Mouse (Mus musculus) neural tube, embryonic 11.5 days (tissue): ENCODE measurements around the gene Trpm3. TPM values are rescaled to one million over a fixed set of nuclear protein-coding genes. Genes with fewer than 3 reads are reported as not detected.
A peak's percentile ranks its signal among the peaks of the same experiment; 100 is the strongest.

Experiments used
- ATAC-seq: fragments of 200-750 bp; cut with Nextera tagmentation; 2 replicates; pipeline ENCODE4 v1.8.0; 2017; ENCODE audit warnings: moderate number of reproducible peaks, mild to moderate bottlenecking, moderate TSS enrichment, moderate library complexity; ENCODE audit not compliant: insufficient read depth, low FRiP score, low TSS enrichment
- DNase-seq: peaks from one replicate; pipeline ENCODE4 v3.0.0-alpha.2; 2015; ENCODE audit warnings: low spot score
- H3K27ac ChIP-seq: fragments of 300-500 bp; sonication (generic); 2 replicates; pipeline ENCODE4 v1.5.1; 2014; ENCODE audit warnings: low read depth, mild to moderate bottlenecking, low read length
- H3K27me3 ChIP-seq: fragments of 300-500 bp; sonication (generic); 2 replicates; pipeline ENCODE4 v1.6.1; 2014; ENCODE audit warnings: mild to moderate bottlenecking, low read length, mixed read lengths; ENCODE audit not compliant: control insufficient read depth, insufficient read depth
- H3K36me3 ChIP-seq: fragments of 300-500 bp; sonication (generic); 2 replicates; pipeline ENCODE4 v1.6.1; 2014; ENCODE audit warnings: mild to moderate bottlenecking, low read length, moderate library complexity, mixed read lengths; ENCODE audit not compliant: control insufficient read depth, insufficient read depth
- H3K4me1 ChIP-seq: fragments of 300-500 bp; sonication (generic); 2 replicates; pipeline ENCODE4 v1.6.1; 2014; ENCODE audit warnings: low read length, mixed read lengths; ENCODE audit not compliant: control insufficient read depth, insufficient read depth
- H3K4me2 ChIP-seq: fragments of 300-500 bp; sonication (generic); 2 replicates; pipeline ENCODE4 v1.6.1; 2014; ENCODE audit warnings: low read depth, mild to moderate bottlenecking, moderate library complexity
- H3K4me3 ChIP-seq: fragments of 300-500 bp; sonication (generic); 2 replicates; pipeline ENCODE4 v1.5.1; 2014; ENCODE audit warnings: low read depth, low read length
- H3K9ac ChIP-seq: fragments of 300-500 bp; sonication (generic); 2 replicates; pipeline ENCODE4 v1.6.1; 2014; ENCODE audit warnings: mild to moderate bottlenecking, low read length
- H3K9me3 ChIP-seq: fragments of 300-500 bp; sonication (generic); 2 replicates; pipeline ENCODE4 v1.6.1; 2016; ENCODE audit warnings: low read length; ENCODE audit not compliant: control insufficient read depth
- WGBS: fragments of 180-500 bp; shearing (Covaris S2); extraction: QIAGEN DNeasy Blood & Tissue Kit; methylation state at CpG from one replicate; pipeline ENCODE4 v1.1.7; 2014; 5-methylcytosine and 5-hydroxymethylcytosine counted together
- polyA plus RNA-seq: library from polyadenylated mRNA; unstranded; fragments of >200 nt; fragmentation: Nextera tagmentation; extraction: Ambion mirVana; gene quantifications from 2 replicates; pipeline ENCODE4 v1.2.1, GENCODE M21; 2014

The Trpm3 gene
- polyA plus RNA-seq, 1 experiment from 2014 or later = 0.80 TPM

DNA sequence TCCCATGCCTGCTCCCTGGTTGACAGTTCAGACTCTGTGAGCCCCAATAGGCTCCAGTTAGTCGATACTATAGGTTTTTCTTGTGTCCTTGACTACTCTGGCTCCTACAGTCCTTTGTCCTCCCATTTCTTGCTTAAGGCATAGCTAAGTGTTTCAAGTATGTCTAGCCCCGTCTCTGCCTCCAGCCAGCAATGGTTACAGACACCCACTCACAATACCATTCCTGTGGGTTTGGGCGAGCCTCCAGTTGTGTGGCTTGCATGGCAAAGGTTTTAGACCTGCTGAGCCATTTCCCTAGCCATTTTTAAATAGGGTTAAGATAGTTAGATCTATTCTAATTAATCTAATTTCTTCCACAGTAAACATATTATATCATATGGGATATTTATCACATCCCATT is 145.8 kb downstream of the Trpm3 start:
- no peak for DNase-seq
- Histone ChIP-seq H3K4me2 (no peak overlapping the region), H3K9ac (no peak overlapping the region), H3K27me3 (no peaks in the 10 kb centered on the region), H3K27ac (no peak overlapping the region), H3K4me3 (no peak overlapping the region), H3K36me3 (no peaks in the 10 kb centered on the region), H3K9me3 (no peaks in the 10 kb centered on the region), H3K4me1 (no peaks in the 10 kb centered on the region)
- WGBS = 82% methylated on average over 3 of the region's 3 CpGs
- no peak for ATAC-seq

DNA sequence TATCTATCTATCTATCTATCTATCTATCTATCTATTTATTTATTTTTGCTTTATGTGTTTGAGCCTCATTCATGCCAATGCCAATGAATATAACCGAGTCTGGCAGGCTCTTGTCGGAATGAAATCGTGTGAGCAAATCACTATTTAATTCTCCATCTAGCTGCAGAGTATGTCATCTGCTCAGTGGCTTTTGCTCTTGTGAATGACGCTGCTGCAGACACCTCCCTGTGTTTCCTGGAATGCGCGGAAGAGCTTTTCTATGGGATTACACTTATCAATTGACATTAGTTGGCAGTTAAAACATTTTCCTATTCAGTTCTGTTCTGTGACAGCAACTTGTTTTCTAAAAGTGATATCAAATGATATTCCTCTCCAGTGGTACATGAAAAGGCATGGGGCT is 153.8 kb downstream of the Trpm3 start:
- Histone ChIP-seq H3K9ac (no peak overlapping the region), H3K4me1 (no peaks in the 10 kb centered on the region), H3K27ac (no peak overlapping the region), H3K4me3 (no peak overlapping the region), H3K27me3 (no peaks in the 10 kb centered on the region), H3K36me3 (no peaks in the 10 kb centered on the region), H3K9me3 (no peaks in the 10 kb centered on the region), H3K4me2 (no peak overlapping the region)
- ATAC-seq (no peak), DNase-seq (no peak)
- 89% methylated on average over 6 of the region's 6 CpGs for whole genome bisulfite sequencing

DNA sequence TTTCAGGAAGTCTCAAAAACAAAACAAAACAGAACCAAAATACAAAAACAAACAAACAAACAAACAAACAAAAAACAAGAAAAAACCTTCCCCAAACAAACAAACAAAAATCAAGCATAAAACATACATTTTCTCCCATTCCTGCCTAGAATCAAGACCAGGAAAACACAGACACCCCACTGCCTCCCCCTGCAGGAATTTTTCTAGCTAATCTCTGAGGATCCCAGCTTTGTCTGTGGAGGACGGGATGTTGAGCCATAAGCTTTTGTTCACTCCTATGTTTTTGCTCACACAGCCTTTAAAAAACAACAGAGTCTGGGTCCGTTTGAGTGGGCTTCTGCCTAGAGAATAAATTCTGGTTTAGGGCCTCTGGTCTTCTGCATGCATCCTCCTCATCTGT is 162.1 kb downstream of the Trpm3 start:
- H3K9me3 ChIP-seq = no peaks in the 10 kb centered on the region
- no peak overlapping the region for H3K4me3 ChIP-seq

DNA sequence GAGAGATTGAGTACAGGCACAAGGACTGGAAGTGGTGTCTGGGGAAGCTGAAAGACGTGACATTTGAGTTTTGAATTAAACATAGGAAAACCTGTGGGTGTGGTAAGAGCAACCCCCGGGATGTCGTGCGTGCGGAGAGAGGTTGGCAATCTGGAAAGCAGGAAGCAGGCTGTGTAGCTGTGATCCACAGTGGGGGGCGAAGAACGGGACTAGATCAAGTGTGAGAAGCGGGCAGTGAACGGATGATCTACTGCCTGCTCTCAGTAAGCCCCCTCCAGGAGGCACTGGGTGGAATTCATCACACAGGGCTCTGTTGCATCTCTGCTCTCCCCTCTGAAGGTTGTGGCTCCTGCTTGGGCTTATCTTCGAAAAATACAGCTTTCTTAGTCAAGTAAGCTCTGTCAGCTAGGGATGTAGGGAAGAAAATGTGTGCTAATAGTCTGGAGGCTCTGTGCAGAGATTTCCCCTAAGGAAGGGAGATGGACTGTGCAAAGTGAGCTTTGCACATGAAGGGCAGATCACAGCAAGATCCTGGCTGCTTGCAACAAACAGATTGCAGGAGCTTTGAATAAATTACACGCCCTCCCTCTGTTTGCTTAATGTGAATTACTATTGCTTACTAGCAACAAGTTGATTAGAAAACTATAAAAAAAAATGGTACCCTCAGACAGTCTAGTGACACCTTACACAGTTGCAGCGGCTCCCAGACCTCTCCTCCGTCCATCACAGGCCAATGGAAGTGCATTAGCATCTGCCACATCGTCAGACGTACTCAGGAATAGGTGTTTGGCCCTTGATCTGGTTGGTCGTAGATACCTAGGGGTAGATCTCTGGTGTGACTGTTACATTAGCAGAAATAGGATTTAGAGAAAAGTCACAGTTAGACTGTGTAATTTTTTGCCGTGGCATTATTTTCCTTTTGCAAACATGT is 164.4 kb downstream of the Trpm3 start:
- H3K9ac ChIP-seq = no peak overlapping the region
- no peak overlapping the region for H3K27ac ChIP-seq
- peak; percentile 52; the same call in 1 of the 2 replicates for ATAC-seq
- no peaks in the 10 kb centered on the region for H3K36me3 ChIP-seq
- H3K4me1 ChIP-seq = peaks cover 8% of the 10 kb centered on the region; the same call in 1 of the 2 replicates
- no peak overlapping the region for H3K4me2 ChIP-seq
- no peaks in the 10 kb centered on the region for H3K9me3 ChIP-seq
- H3K4me3 ChIP-seq = no peak overlapping the region
- WGBS = 23% methylated on average over 17 of the region's 17 CpGs
- no peaks in the 10 kb centered on the region for H3K27me3 ChIP-seq
- peak; percentile 16 for DNase-seq

More for the DNA sequence above, 162.1 kb downstream of the Trpm3 start:
- Histone ChIP-seq H3K4me2 (no peak overlapping the region), H3K36me3 (no peaks in the 10 kb centered on the region), H3K9ac (no peak overlapping the region), H3K27me3 (no peaks in the 10 kb centered on the region), H3K27ac (no peak overlapping the region), H3K4me1 (peaks cover 8% of the 10 kb centered on the region; the same call in 1 of the 2 replicates)
- 66% methylated on average over 2 of the region's 2 CpGs for WGBS
- no peak for DNase-seq
- no peak for ATAC-seq

DNA sequence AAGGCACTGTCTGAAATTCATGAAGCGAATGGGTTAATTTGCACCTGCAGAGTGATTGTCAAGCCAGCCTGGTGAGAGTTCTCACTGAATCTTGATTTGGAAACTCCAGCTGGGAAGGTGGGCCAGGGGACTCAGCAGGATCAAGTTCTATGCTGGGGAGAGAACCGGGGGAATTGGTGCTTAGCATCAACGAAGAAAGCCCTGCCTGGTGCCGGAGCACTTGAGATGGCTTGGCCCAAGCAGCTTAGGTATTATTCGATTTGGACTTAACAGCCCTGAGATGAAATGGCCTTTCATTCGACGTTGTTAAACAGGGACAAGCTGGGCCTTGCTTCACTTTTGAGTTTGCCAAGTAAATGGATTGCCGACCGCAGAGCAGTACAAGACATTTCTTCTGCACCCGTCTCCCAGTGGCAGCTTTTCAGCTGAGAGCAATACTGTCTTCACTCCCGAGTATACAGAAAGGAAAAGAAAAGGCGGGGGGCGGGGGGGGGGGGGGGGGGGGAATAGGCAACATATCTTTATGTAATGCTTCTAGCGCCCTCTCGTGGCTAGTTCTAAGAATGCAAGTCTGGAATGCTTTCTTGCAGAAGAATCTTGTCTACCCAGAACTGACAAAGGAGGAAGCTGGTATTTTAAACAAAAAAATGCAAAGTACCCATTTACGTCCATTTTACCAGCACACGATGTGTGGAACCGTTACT is 165.3 kb downstream of the Trpm3 start:
- ATAC-seq (peak; percentile 75), DNase-seq (peak; percentile 77)
- H3K27me3 ChIP-seq = no peaks in the 10 kb centered on the region
- H3K27ac ChIP-seq = no peak overlapping the region
- H3K36me3 ChIP-seq = no peaks in the 10 kb centered on the region
- WGBS = 3% methylated on average over 16 of the region's 18 CpGs
- peak overlapping the region; percentile 10; the same call in 1 of the 2 replicates for H3K4me3 ChIP-seq
- no peaks in the 10 kb centered on the region for H3K9me3 ChIP-seq
- H3K4me1 ChIP-seq = peaks cover 8% of the 10 kb centered on the region; the same call in 1 of the 2 replicates
- peak overlapping the region; percentile 42 for H3K4me2 ChIP-seq
- peak overlapping the region; percentile 41; the same call in 1 of the 2 replicates for H3K9ac ChIP-seq

DNA sequence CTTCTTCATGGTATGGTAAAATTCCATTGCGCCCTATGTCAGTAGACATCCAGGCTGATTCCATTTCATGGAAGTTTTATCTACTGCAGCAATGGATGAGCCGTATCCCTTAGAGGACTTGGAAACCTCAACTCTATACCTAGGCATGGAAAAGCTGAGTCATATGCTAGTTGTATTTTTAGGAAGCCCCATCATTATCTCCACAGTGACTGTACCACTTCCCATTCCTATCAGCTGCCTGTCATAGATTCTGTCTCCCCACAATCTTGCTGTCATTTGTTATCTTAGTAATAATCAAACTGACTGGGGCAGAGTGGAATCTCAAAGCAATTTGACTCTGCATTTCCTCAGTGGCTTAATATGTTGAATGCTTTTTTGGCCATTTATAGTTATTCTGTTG is 169.2 kb downstream of the Trpm3 start:
- WGBS = 88% methylated on average over 2 of the region's 2 CpGs
- ATAC-seq = no peak

DNA sequence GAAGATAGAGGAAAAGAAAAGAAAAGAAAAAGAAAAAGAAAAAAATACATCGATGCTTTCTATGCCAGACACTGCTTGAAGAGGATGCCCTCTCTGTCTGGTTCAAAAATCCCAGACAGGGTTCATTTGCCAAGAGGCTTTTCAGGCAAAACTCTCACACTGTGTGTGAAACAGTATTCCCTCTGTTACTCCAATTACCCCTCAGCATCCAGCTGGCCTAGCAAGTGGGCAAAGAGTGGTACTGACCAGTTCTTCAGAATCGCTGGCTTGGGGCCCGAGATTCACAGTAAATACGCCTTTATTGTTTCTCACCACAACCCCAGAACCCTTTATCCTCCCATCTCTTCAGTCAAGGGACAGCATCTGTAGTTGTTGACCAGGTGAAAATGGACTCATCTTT is 178.5 kb downstream of the Trpm3 start:
- no peak overlapping the region for H3K27ac ChIP-seq
- no peaks in the 10 kb centered on the region for H3K27me3 ChIP-seq
- H3K9me3 ChIP-seq = no peaks in the 10 kb centered on the region
- H3K4me2 ChIP-seq = no peak overlapping the region
- H3K36me3 ChIP-seq = no peaks in the 10 kb centered on the region
- ATAC-seq = no peak
- no peak overlapping the region for H3K4me3 ChIP-seq
- whole genome bisulfite sequencing = 91% methylated on average over 4 of the region's 4 CpGs
- no peak for DNase-seq
- no peaks in the 10 kb centered on the region for H3K4me1 ChIP-seq
- H3K9ac ChIP-seq = no peak overlapping the region

More for the DNA sequence above, 169.2 kb downstream of the Trpm3 start:
- no peaks in the 10 kb centered on the region for H3K27me3 ChIP-seq
- no peak overlapping the region for H3K27ac ChIP-seq
- no peak for DNase-seq
- no peak overlapping the region for H3K4me3 ChIP-seq
- no peak overlapping the region for H3K9ac ChIP-seq
- no peak overlapping the region for H3K4me2 ChIP-seq
- H3K36me3 ChIP-seq = no peaks in the 10 kb centered on the region
- H3K9me3 ChIP-seq = no peaks in the 10 kb centered on the region
- H3K4me1 ChIP-seq = peaks cover 8% of the 10 kb centered on the region; the same call in 1 of the 2 replicates

DNA sequence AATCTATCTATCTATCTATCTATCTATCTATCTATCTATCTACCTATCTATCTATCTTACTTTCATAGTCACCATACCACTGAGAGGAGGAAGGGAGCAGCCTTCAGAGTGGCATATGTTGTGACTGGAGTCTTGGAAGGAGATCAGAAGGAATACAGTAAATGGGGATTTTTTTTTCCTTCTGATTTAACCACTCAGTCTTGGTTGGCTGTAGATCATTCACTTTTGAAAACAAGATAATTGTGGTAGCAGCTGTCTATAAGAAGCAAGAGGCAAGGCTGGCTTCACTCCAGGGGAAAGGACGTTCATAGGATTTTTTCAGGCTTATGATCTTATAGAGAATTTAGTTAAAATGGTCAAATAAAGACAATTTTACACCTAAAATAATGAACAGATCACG is 188.0 kb downstream of the Trpm3 start:
- no peak overlapping the region for H3K4me2 ChIP-seq
- ATAC-seq (no peak), DNase-seq (no peak)
- no peaks in the 10 kb centered on the region for H3K9me3 ChIP-seq
- no peak overlapping the region for H3K27ac ChIP-seq
- no peaks in the 10 kb centered on the region for H3K27me3 ChIP-seq
- no peaks in the 10 kb centered on the region for H3K36me3 ChIP-seq
- H3K4me3 ChIP-seq = no peak overlapping the region
- H3K4me1 ChIP-seq = no peaks in the 10 kb centered on the region
- H3K9ac ChIP-seq = no peak overlapping the region
- WGBS = 70% methylated on average over 2 of the region's 2 CpGs
